Mouse (Mus musculus) lung, postnatal 0 days (tissue): Measurements from ENCODE around the gene Fars2.

Experiments used
- CTCF ChIP-seq: IDR thresholded peaks from 2 replicates; pipeline ENCODE4 v1.5.1; 2016; ENCODE audit warnings: antibody characterized with exemption, mild to moderate bottlenecking
- EP300 ChIP-seq: IDR thresholded peaks from 2 replicates; pipeline ENCODE4 v1.6.1; 2016; ENCODE audit warnings: antibody characterized with exemption, mild to moderate bottlenecking, control low read depth

DNA sequence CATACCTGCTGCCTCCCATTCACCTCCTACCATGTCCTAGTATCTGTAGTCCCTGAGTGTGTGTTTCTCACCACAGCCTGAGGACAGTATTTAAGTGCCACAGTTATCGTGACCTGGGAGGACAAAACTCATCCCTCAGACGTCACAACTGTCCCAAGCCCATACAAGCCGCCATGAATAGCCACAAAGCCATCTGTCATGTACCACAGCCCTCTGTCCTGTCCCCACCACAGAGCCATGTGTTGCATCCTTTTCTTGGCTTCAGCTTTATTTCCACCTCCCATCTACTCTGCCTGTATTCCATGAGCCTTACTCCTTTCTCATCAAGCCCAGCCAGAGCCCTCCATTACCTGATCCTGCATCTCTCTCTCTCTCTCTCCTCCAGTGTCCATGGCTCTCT is 244.2 kb downstream of the Fars2 start:
- TF ChIP-seq CTCF (no peak), EP300 (no peak)
